Mouse (Mus musculus) forebrain, postnatal 0 days (tissue): ENCODE results near the gene Tmem128. TPM values are rescaled to one million over a fixed set of nuclear protein-coding genes. Genes with fewer than 3 reads are reported as not detected.

Source experiments
- ATAC-seq: fragments of 200-750 bp; cut with Nextera tagmentation; 2 replicates; pipeline ENCODE4 v1.8.0; 2017; ENCODE audit warnings: mild to moderate bottlenecking, moderate library complexity
- DNase-seq: peaks from one replicate; pipeline ENCODE4 v3.0.0-alpha.2; 2015
- H3K27ac ChIP-seq: fragments of 300-500 bp; sonication (generic); 2 replicates; pipeline ENCODE4 v1.5.1; 2014; ENCODE audit warnings: low read depth, mild to moderate bottlenecking, antibody characterized with exemption, low read length, moderate library complexity, mixed read lengths
- H3K27me3 ChIP-seq: fragments of 300-500 bp; sonication (generic); 2 replicates; pipeline ENCODE4 v1.6.1; 2014; ENCODE audit warnings: mild to moderate bottlenecking, low read length, mixed read lengths; ENCODE audit not compliant: insufficient read depth
- H3K36me3 ChIP-seq: fragments of 300-500 bp; sonication (generic); 2 replicates; pipeline ENCODE4 v1.6.1; 2014; ENCODE audit warnings: mild to moderate bottlenecking, moderate library complexity; ENCODE audit not compliant: insufficient read depth
- H3K4me1 ChIP-seq: fragments of 300-500 bp; sonication (generic); 2 replicates; pipeline ENCODE4 v1.6.1; 2014; ENCODE audit warnings: antibody characterized with exemption; ENCODE audit not compliant: insufficient read depth
- H3K4me2 ChIP-seq: fragments of 300-500 bp; sonication (generic); 2 replicates; pipeline ENCODE4 v1.6.1; 2014; ENCODE audit warnings: low read depth, mild to moderate bottlenecking, moderate library complexity
- H3K4me3 ChIP-seq: fragments of 300-500 bp; sonication (generic); 2 replicates; pipeline ENCODE4 v1.5.1; 2014; ENCODE audit warnings: low read depth, low read length, mixed read lengths
- H3K9ac ChIP-seq: fragments of 300-500 bp; sonication (generic); 2 replicates; pipeline ENCODE4 v1.6.1; 2014; ENCODE audit warnings: mild to moderate bottlenecking
- H3K9me3 ChIP-seq: fragments of 300-500 bp; sonication (generic); 2 replicates; pipeline ENCODE4 v1.6.1; 2016; ENCODE audit warnings: low read length
- CTCF ChIP-seq: sonication (generic); IDR thresholded peaks from 2 replicates; pipeline ENCODE4 v1.5.1; 2016; ENCODE audit warnings: antibody characterized with exemption, control low read depth, low read depth
- WGBS: fragments of 180-500 bp; shearing (Covaris S2); extraction: QIAGEN DNeasy Blood & Tissue Kit; methylation state at CpG from one replicate; pipeline ENCODE4 v1.1.7; 2014; 5-methylcytosine and 5-hydroxymethylcytosine counted together
- polyA plus RNA-seq: library from polyadenylated mRNA; unstranded; fragments of >200 nt; fragmentation: Nextera tagmentation; extraction: Ambion mirVana; gene quantifications from 2 replicates; pipeline ENCODE4 v1.2.1, GENCODE M21; 2015
- total RNA-seq: library from RNA; depleted of rRNA; stranded (reverse); fragments of >200 nt; gene quantifications from 2 replicates; pipeline ENCODE4 v1.2.3, GENCODE M21; 2014; rRNA removed

Gene Tmem128
- total and polyA plus RNA-seq, 2 experiments from 2014 or later, result 99.0 to 105 TPM

DNA sequence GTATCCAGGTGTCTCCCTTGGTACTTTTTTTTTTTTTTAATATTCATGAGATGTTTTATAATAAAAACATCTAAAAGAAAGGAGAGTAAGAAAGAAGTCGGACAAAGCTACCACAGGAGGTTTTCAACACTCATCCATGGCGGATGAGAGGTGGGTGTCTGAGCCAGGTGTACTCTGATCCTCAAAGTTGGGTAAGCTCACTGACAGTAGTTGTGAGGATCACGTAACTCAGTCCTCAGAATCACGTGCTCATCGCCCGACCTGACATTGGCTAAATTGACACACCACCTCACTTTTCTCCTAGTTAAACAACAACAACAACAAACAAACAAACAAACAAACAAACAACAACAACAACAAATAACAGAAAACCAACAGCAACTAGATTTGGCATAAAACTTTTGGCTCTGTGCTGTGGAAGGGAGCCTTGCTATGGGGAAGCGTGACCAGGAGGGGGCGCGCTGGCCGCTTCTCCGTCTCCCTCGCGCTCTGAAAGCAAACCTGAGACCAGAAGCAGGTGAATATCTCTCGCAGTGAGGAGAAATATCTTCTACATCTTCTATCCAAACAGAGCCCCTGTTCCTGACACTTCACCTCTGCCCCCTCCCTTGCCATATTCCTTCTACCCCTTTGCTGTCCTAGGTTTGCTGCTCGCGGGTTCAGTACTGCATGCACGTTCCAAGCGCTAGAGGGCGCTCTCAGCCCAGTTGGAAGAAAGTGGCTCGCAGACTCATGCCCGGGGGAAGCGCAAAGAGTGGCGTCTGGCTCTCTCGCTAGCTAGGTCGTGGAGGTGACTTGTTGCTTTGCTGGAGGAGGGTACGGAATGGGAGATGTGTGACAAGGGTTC is 47.5 kb downstream of the Tmem128 start:
- Histone ChIP-seq H3K36me3 (no peaks in the 10 kb centered on the region), H3K4me2 (peak overlapping the region; percentile 57), H3K27ac (no peak overlapping the region), H3K4me3 (peak overlapping the region; percentile 35), H3K9me3 (no peaks in the 10 kb centered on the region), H3K27me3 (no peaks in the 10 kb centered on the region), H3K9ac (no peak overlapping the region), H3K4me1 (no peaks in the 10 kb centered on the region)
- TF ChIP-seq CTCF, result peak; percentile 99
- ATAC-seq (peak; percentile 94), DNase-seq (peak; percentile 95)
- WGBS, result 9% methylated on average over 26 of the region's 26 CpGs

DNA sequence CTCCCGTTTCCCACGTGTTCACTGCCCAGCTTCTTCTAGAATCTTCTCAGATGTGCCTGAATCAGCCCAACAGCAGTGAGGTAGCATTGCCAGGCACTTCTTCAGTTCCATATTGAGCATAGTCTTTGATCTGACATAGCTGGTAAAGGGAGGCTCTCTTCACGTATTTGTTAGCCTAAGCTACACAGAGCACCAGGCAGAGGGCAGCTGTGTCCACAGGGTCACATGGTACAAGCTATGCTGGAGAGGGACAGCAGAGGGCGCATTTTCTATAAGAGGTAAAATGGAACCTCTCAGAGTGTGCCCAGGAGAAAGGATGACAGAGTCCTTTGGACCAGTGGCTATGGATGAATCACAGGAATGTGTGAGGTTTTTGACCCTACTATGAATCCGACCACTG is 48.9 kb downstream of the Tmem128 start:
- no peaks in the 10 kb centered on the region for H3K4me1 ChIP-seq
- WGBS, result 52% methylated on average over 5 of the region's 5 CpGs
- peak; percentile 55 for TF ChIP-seq CTCF
- H3K4me2 ChIP-seq, result no peak overlapping the region
- no peaks in the 10 kb centered on the region for H3K27me3 ChIP-seq
- H3K9ac ChIP-seq, result no peak overlapping the region
- DNase-seq, result peak; percentile 18
- H3K9me3 ChIP-seq, result no peaks in the 10 kb centered on the region
- ATAC-seq, result peak; percentile 39
- no peak overlapping the region for H3K4me3 ChIP-seq
- no peaks in the 10 kb centered on the region for H3K36me3 ChIP-seq
- no peak overlapping the region for H3K27ac ChIP-seq

DNA sequence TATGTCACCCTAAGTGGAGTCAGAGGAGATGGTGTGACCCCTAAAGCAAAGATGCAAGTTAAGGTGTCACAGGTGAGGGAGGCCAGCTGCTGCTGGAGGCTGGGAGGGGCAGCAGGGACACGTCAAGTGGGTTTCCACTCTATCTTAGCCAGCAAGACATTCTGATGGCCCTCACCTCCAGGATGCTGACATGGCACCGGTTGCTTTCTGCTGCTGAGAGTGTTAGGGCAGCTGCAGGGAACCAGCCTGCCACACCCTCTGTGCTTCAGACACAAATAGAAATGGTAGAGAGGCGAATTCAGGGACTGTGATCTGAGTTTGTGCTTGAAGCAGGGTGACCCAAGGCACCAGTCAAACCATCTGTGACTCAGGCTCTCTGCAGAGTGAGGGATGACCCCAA is 49.8 kb downstream of the Tmem128 start:
- Histone ChIP-seq H3K27ac (no peak overlapping the region), H3K9ac (no peak overlapping the region), H3K4me2 (no peak overlapping the region), H3K27me3 (no peaks in the 10 kb centered on the region), H3K36me3 (no peaks in the 10 kb centered on the region), H3K9me3 (no peaks in the 10 kb centered on the region), H3K4me3 (no peak overlapping the region), H3K4me1 (no peaks in the 10 kb centered on the region)
- ATAC-seq, result no peak
- DNase-seq, result no peak
- no peak for TF ChIP-seq CTCF
- 69% methylated on average over 3 of the region's 3 CpGs for WGBS

Other genes starting within 250 kb of the Tmem128 start
- 23.9 and 26.5 TPM in 2 replicates for gene Stx18, start 221.4 kb upstream of the Tmem128 start, total RNA-seq
- 28.3 and 30.3 TPM in 2 replicates for gene Stx18, start 221.4 kb upstream of the Tmem128 start, polyA plus RNA-seq
- gene Nsg1, start 100.3 kb upstream of the Tmem128 start, total RNA-seq, result 1,532 and 1,817 TPM in 2 replicates
- gene Nsg1, start 100.3 kb upstream of the Tmem128 start, polyA plus RNA-seq, result 1,881 and 1,970 TPM in 2 replicates
- 32.3 and 40.5 TPM in 2 replicates for gene Zbtb49, start 39.7 kb upstream of the Tmem128 start, total RNA-seq
- 10.3 and 13.9 TPM in 2 replicates for gene Zbtb49, start 39.7 kb upstream of the Tmem128 start, polyA plus RNA-seq
- gene Lyar, start 39.7 kb upstream of the Tmem128 start, total RNA-seq, result 14.0 and 27.1 TPM in 2 replicates
- 40.5 and 41.8 TPM in 2 replicates for gene Lyar, start 39.7 kb upstream of the Tmem128 start, polyA plus RNA-seq
- not detected in 2 replicates for gene Otop1, start 15.8 kb downstream of the Tmem128 start, total RNA-seq
- gene Otop1, start 15.8 kb downstream of the Tmem128 start, polyA plus RNA-seq, result not detected in 2 replicates
- 0.69 and 2.9 TPM in 2 replicates for gene Drd5, start 59.2 kb downstream of the Tmem128 start, total RNA-seq
- 0.74 and 1.3 TPM in 2 replicates for gene Drd5, start 59.2 kb downstream of the Tmem128 start, polyA plus RNA-seq
- gene Slc2a9, start 243.0 kb downstream of the Tmem128 start, total RNA-seq, result 2.2 and 5.0 TPM in 2 replicates
- 0.36 and 0.81 TPM in 2 replicates for gene Slc2a9, start 243.0 kb downstream of the Tmem128 start, polyA plus RNA-seq